Mouse (Mus musculus) limb, embryonic 11.5 days (tissue): ENCODE measurements around the gene Wdr34. TPM values are rescaled to one million over a fixed set of nuclear protein-coding genes. Genes with fewer than 3 reads are reported as not detected.

Source experiments
- ATAC-seq: fragments of 200-750 bp; cut with Nextera tagmentation; 2 replicates; pipeline ENCODE4 v1.8.0; 2017; ENCODE audit warnings: low read depth; ENCODE audit not compliant: insufficient number of reproducible peaks, low FRiP score, low TSS enrichment
- DNase-seq: peaks from one replicate; pipeline ENCODE4 v3.0.0-alpha.2; 2015; ENCODE audit warnings: low spot score
- H3K27ac ChIP-seq: fragments of 300-500 bp; sonication (generic); replicated peaks from 2 replicates; pipeline ENCODE4 v1.5.1; 2014; ENCODE audit warnings: low read depth, mild to moderate bottlenecking, low read length
- H3K27me3 ChIP-seq: fragments of 300-500 bp; sonication (generic); 2 replicates; pipeline ENCODE4 v1.6.1; 2014; ENCODE audit warnings: mild to moderate bottlenecking, low read length, mixed read lengths; ENCODE audit not compliant: control insufficient read depth, insufficient read depth
- H3K36me3 ChIP-seq: fragments of 300-500 bp; sonication (generic); 2 replicates; pipeline ENCODE4 v1.6.1; 2014; ENCODE audit warnings: mild to moderate bottlenecking, low read length, moderate library complexity, mixed read lengths; ENCODE audit not compliant: control insufficient read depth, insufficient read depth
- H3K4me1 ChIP-seq: fragments of 300-500 bp; sonication (generic); 2 replicates; pipeline ENCODE4 v1.6.1; 2014; ENCODE audit warnings: low read length, mixed read lengths; ENCODE audit not compliant: control insufficient read depth, insufficient read depth
- H3K4me2 ChIP-seq: fragments of 300-500 bp; sonication (generic); 2 replicates; pipeline ENCODE4 v1.6.1; 2014; ENCODE audit warnings: low read depth, mild to moderate bottlenecking, moderate library complexity; ENCODE audit not compliant: severe bottlenecking
- H3K4me3 ChIP-seq: fragments of 300-500 bp; sonication (generic); 2 replicates; pipeline ENCODE4 v1.5.1; 2014; ENCODE audit warnings: low read depth, low read length
- H3K9ac ChIP-seq: fragments of 300-500 bp; sonication (generic); 2 replicates; pipeline ENCODE4 v1.6.1; 2014; ENCODE audit warnings: mild to moderate bottlenecking, low read length
- H3K9me3 ChIP-seq: fragments of 300-500 bp; sonication (generic); 2 replicates; pipeline ENCODE4 v1.6.1; 2016; ENCODE audit warnings: low read length; ENCODE audit not compliant: control insufficient read depth
- WGBS: fragments of 180-500 bp; shearing (Covaris S2); extraction: QIAGEN DNeasy Blood & Tissue Kit; methylation state at CpG from one replicate; pipeline ENCODE4 v1.1.7; 2014; 5-methylcytosine and 5-hydroxymethylcytosine counted together
- polyA plus RNA-seq: library from polyadenylated mRNA; unstranded; fragments of >200 nt; fragmentation: Nextera tagmentation; extraction: Ambion mirVana; gene quantifications from 2 replicates; pipeline ENCODE4 v1.2.1, GENCODE M21; 2014

Gene Wdr34
- polyA plus RNA-seq, 1 experiment from 2014 or later = 32.6 TPM

DNA sequence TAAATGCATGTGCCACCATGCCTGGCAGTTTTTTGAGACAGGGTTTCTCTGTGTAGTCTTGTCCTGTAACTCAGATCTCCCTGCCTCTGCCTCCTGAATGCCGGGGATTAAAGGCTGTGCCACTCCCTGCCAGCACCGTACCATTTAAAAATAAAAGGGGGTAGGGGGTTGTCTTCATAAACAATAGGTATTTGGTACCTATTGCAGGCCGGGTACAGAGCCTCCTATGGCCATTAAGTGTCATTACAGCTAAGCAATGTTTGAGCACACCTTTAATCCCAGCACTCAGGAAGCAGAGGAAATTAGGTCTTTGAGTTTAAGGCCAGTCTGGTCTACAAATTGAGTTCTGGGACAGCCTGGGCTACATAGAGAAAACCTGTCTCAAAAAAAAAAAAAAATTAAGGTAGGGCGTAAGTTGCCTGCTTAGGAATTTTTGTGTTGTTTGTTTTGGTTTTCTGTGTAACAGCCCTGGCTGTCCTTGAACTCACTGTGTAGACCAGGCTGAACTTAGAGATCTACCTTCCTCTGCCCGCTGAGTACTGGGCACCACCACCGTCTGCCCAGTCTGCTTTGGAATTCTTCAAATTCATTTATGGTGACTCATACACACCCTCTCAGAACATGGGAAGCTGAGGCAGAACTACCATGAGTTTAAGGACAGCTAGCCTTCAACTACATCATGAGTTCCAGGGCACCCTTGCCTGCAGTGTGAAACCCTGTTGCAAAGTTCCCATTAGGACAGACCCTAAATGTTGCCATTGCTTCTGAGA, 3.5 kb upstream of the Wdr34 start:
- H3K4me1 ChIP-seq = no peaks in the 10 kb centered on the region
- no peak overlapping the region for H3K4me2 ChIP-seq
- ATAC-seq (no peak), DNase-seq (no peak)
- WGBS = 51% methylated on average over 6 of the region's 6 CpGs
- H3K9me3 ChIP-seq = no peaks in the 10 kb centered on the region
- H3K4me3 ChIP-seq = no peak overlapping the region
- no peaks in the 10 kb centered on the region for H3K27me3 ChIP-seq
- H3K36me3 ChIP-seq = no peaks in the 10 kb centered on the region
- no peak overlapping the region for H3K9ac ChIP-seq
- H3K27ac ChIP-seq = no peak overlapping the region

DNA sequence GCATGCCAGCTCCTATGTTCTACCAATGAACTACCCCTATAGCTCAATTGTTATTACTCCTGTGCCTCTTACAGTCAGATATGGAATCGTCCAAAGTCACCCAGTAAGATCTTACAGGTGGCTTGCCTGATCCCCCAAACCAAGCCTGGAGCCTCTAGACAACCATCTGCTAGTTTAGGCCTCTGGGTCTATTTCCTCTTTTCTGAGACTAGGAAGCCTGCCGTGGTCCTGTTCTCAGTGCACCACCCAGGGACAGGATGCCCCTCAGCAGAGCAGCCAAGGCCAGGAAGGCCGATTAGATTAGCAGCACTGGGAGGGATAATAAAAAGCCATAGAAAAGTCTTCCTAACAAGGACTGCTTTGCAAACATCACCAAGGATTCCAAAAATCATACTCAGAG, 1.1 kb upstream of the Wdr34 start:
- no peak overlapping the region for H3K4me3 ChIP-seq
- H3K4me2 ChIP-seq = no peak overlapping the region
- no peak for ATAC-seq
- H3K9ac ChIP-seq = no peak overlapping the region
- no peaks in the 10 kb centered on the region for H3K9me3 ChIP-seq
- H3K4me1 ChIP-seq = no peaks in the 10 kb centered on the region
- no peak for DNase-seq
- no peaks in the 10 kb centered on the region for H3K27me3 ChIP-seq
- 90% methylated on average over 3 of the region's 3 CpGs for WGBS
- no peak overlapping the region for H3K27ac ChIP-seq
- no peaks in the 10 kb centered on the region for H3K36me3 ChIP-seq

DNA sequence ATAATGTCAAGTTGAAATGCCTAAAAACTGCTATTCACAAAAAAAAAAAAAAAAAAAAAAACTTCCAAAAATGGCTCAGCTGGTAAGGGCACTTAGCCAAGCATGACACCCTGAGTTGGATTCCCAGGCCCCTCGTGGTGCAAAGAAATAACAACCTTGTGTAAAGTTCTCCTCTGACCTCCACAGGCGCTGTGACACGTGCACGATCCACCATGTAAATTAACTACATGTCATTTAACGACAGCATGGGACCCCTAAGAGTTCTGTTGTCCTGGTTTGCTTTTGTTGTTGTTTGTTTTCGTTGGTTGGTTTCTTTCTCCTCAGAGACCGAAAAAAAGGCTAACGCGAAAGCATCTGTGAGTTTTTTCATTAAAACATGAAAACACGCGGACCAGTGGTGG, 580 bp downstream of the Wdr34 start:
- peak overlapping the region; percentile 59 for H3K4me3 ChIP-seq
- peak overlapping the region; percentile 76 for H3K9ac ChIP-seq
- no peaks in the 10 kb centered on the region for H3K9me3 ChIP-seq
- H3K4me1 ChIP-seq = no peaks in the 10 kb centered on the region
- H3K27me3 ChIP-seq = no peaks in the 10 kb centered on the region
- ATAC-seq = no peak
- no peaks in the 10 kb centered on the region for H3K36me3 ChIP-seq
- H3K4me2 ChIP-seq = peak overlapping the region; percentile 66
- H3K27ac ChIP-seq = no peak overlapping the region
- DNase-seq = no peak
- 59% methylated on average over 11 of the region's 11 CpGs for WGBS

DNA sequence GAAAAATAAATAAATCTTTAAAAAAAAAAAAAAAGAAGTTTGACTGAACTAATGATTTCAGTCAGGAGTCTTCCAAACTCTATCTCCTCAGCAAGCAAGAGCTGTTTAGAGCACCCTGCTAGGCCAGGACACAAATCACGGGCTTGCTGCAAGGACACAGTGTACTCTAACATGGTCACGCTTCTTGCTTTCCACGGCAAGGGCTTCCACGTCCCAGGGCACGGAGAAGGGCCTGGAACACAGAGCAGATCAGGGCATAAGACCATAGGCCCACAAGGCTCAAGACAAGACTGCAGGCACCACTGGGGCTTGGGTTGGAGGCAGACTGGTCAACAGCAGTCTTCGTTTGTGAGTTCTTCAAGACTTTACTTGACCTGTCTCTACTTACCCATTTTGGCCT, 1.6 kb downstream of the Wdr34 start:
- Histone ChIP-seq H3K27me3 (no peaks in the 10 kb centered on the region), H3K27ac (no peak overlapping the region), H3K4me1 (no peaks in the 10 kb centered on the region), H3K9me3 (no peaks in the 10 kb centered on the region), H3K4me3 (no peak overlapping the region), H3K4me2 (no peak overlapping the region), H3K36me3 (no peaks in the 10 kb centered on the region), H3K9ac (no peak overlapping the region)
- 93% methylated on average over 6 of the region's 6 CpGs for WGBS
- no peak for ATAC-seq
- DNase-seq = no peak

DNA sequence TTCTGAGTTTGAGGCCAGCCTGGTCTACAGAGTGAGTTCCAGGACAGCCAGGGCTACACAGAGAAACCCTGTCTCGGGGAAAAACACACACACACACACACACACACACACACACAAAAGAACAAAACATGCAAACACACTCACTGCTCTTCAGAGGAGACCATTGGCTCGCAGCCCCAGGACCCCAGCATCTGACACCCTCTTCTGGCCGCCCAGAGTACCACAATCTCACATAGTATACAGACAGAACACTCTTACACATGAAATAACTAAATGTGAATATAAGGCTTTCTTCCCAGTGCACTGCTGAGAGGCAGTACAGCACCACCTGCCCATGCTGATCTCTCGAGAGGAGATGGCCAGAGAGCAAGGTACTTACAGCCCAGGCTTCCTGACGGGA, 4.1 kb downstream of the Wdr34 start:
- WGBS = 88% methylated on average over 5 of the region's 5 CpGs
- H3K9me3 ChIP-seq = no peaks in the 10 kb centered on the region

DNA sequence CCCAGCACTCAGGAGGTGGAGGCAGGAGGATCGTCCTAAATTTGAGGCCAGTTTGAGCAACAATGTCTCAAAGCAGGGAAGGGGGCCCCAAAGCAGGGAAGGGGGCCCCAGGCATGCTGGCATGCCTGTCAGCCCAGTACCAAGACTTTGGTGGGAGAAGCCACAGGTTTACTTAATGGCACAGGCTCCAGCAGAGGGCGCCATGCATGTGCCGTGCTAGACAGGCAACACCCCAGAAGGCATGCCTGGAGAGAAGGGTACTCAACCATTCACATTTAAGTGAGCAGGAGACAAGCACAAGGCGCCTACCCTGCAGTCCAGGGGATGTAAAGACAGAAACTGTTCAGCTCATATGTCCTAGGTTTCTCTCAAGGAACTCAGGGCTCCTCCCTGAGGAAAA, 6.2 kb downstream of the Wdr34 start:
- H3K36me3 ChIP-seq = no peaks in the 10 kb centered on the region
- no peak overlapping the region for H3K4me3 ChIP-seq
- no peaks in the 10 kb centered on the region for H3K27me3 ChIP-seq
- no peaks in the 10 kb centered on the region for H3K9me3 ChIP-seq
- DNase-seq = peak; percentile 87
- WGBS = 10% methylated on average over 4 of the region's 4 CpGs
- no peak for ATAC-seq
- no peak overlapping the region for H3K4me2 ChIP-seq
- no peak overlapping the region for H3K27ac ChIP-seq
- no peaks in the 10 kb centered on the region for H3K4me1 ChIP-seq
- H3K9ac ChIP-seq = no peak overlapping the region; the same call in 1 of the 2 replicates

More for the DNA sequence above, 4.1 kb downstream of the Wdr34 start:
- Histone ChIP-seq H3K36me3 (no peaks in the 10 kb centered on the region), H3K4me2 (no peak overlapping the region), H3K9ac (no peak overlapping the region), H3K4me1 (no peaks in the 10 kb centered on the region), H3K4me3 (no peak overlapping the region), H3K27me3 (no peaks in the 10 kb centered on the region), H3K27ac (no peak overlapping the region)
- no peak for DNase-seq
- no peak for ATAC-seq

DNA sequence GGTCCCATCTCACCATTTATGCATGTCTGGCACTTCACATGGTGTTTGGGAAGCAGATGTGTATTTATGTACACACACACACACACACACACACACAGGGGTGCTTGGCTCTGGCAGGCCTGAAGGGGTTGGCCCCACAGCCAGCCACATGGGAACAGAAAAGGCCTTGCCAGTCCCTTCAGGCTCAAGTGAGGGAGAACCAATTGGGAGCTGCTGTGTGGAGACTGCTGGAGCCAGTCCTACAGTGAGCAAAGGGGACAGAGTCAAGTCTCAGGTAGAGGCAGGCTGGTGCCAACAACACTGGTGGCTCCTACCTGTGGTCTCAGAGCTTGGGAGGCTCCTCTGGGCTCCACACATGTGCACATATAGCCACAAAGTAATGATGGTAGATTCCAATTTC, 9.0 kb downstream of the Wdr34 start:
- Histone ChIP-seq H3K9me3 (no peaks in the 10 kb centered on the region), H3K4me1 (no peaks in the 10 kb centered on the region), H3K36me3 (no peaks in the 10 kb centered on the region), H3K4me2 (no peak overlapping the region), H3K4me3 (no peak overlapping the region), H3K9ac (no peak overlapping the region), H3K27me3 (no peaks in the 10 kb centered on the region), H3K27ac (no peak overlapping the region)
- ATAC-seq = no peak
- DNase-seq = no peak

DNA sequence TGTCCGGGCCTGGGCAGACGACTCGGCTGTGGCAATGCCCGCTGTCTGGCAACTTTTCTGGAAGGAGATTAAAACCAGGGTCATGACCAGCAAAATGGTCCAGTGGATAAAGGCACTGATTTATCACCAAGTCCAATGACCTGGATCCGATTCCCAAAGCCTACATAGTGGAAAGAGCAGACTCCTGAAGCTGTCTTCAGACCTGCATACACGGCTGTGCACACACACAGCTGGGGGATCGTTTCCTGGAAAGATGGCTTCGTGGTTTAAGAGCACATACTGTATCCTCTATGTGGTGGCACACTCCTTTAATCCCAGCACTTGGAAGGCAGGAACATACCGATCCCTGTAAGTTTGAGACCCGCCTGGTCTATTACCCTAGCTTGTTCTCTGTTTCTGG, 10.3 kb downstream of the Wdr34 start:
- Histone ChIP-seq H3K4me3 (no peak overlapping the region), H3K27me3 (no peaks in the 10 kb centered on the region), H3K9me3 (no peaks in the 10 kb centered on the region), H3K4me2 (no peak overlapping the region), H3K27ac (no peak overlapping the region), H3K36me3 (no peaks in the 10 kb centered on the region), H3K9ac (no peak overlapping the region), H3K4me1 (no peaks in the 10 kb centered on the region)
- DNase-seq = no peak
- ATAC-seq = no peak
- 93% methylated on average over 10 of the region's 10 CpGs for WGBS

DNA sequence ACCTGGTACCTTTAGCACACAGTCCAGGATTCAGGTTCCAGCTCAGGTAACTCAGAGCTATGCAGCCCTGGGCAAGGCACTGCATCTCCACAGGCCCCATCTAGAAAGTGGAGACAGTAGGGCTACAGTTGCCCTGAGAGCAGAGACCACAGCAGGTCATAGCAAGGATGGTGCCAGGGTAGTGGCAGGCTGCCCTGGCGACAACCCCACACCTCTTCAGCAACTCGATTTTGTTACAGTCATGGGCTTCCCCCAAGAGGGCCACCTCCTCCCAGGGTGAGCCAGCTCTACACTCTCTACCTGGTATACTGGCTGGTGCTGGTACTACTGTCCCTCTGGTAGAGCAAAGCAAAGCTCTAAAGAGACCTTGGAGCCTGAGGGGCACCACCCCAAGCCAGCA, 10.9 kb downstream of the Wdr34 start:
- Histone ChIP-seq H3K36me3 (no peaks in the 10 kb centered on the region), H3K9me3 (no peaks in the 10 kb centered on the region)
- WGBS = 93% methylated on average over 2 of the region's 2 CpGs

More for the DNA sequence above, 10.9 kb downstream of the Wdr34 start:
- no peak for ATAC-seq
- Histone ChIP-seq H3K4me3 (no peak overlapping the region), H3K4me1 (no peaks in the 10 kb centered on the region), H3K27ac (no peak overlapping the region), H3K4me2 (no peak overlapping the region), H3K27me3 (no peaks in the 10 kb centered on the region), H3K9ac (no peak overlapping the region)
- DNase-seq = no peak
